Mouse (Mus musculus) cerebellum, adult 2 months (tissue): Measurements from ENCODE around the gene Dnah7a.

Source experiments
- CTCF ChIP-seq: fragments of 200-500 bp; IDR thresholded peaks from 2 replicates; pipeline ENCODE4 v1.5.1; 2011; ENCODE audit warnings: low read depth, mild to moderate bottlenecking, control low read depth, low read length, moderate library complexity, borderline replicate concordance; ENCODE audit not compliant: insufficient read depth
- POLR2A ChIP-seq: fragments of 200-500 bp; IDR thresholded peaks from 2 replicates; pipeline ENCODE4 v1.6.1; 2011; ENCODE audit warnings: low read length, control low read depth, borderline replicate concordance; ENCODE audit not compliant: insufficient read depth

DNA sequence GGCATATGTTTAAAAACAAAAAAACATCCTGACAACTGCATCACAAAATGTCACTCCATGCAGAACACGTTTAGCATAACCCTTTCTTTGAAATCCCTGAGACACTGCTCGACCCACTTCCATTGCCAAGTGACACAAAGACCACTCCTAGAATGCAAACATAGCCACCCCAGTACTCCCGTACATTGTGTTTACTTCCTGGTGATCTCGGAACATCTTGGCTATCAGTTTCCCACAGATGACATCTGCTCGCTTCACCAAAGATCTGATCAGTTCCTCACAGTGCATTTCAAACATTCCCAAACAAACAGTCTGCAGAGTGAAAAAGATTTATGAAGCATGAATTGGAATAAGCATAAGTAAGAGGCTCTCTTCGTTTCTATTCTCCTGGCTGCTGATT lies 76.6 kb downstream of the Dnah7a start:
- no peak for TF ChIP-seq POLR2A
- no peak for TF ChIP-seq CTCF
